Mouse (Mus musculus): ENCODE data around the gene Ptpra. TPM values are rescaled to one million over a fixed set of nuclear protein-coding genes. Genes with fewer than 3 reads are reported as not detected.
A peak's percentile ranks its signal among the peaks of the same experiment; 100 is the strongest.

Gene Ptpra
- polyA plus RNA-seq, 1 experiment from 2014 or later = 92.2 TPM

GRCm38 (mm10) chr2:130532201-130532600 lies 82.1 kb downstream of the Ptpra start:
- no peaks in the 10 kb centered on the region for H3K9me3 ChIP-seq (replicated peaks)
- H3K27me3 ChIP-seq = no peaks in the 10 kb centered on the region
- H3K27ac ChIP-seq = no peak overlapping the region
- peaks cover 79% of the 10 kb centered on the region for H3K36me3 ChIP-seq
- H3K9ac ChIP-seq = no peak overlapping the region
- H3K4me2 ChIP-seq = no peak overlapping the region
- no peak overlapping the region for H3K4me3 ChIP-seq (replicated peaks)
- no peaks in the 10 kb centered on the region for H3K4me1 ChIP-seq
- WGBS = 88% methylated on average over 2 of the region's 2 CpGs
- no peak for ATAC-seq (replicated peaks; ENCODE audit: low FRiP score)

GRCm38 (mm10) chr2:130535017-130535416 lies 84.9 kb downstream of the Ptpra start:
- ATAC-seq (replicated peaks; ENCODE audit: low FRiP score) = no peak
- H3K9ac ChIP-seq = no peak overlapping the region
- H3K4me3 ChIP-seq (replicated peaks) = no peak overlapping the region
- no peak overlapping the region for H3K27ac ChIP-seq
- H3K4me2 ChIP-seq = no peak overlapping the region
- H3K36me3 ChIP-seq = peaks cover 80% of the 10 kb centered on the region
- H3K9me3 ChIP-seq (replicated peaks) = no peaks in the 10 kb centered on the region
- no peaks in the 10 kb centered on the region for H3K4me1 ChIP-seq
- 91% methylated on average over 6 of the region's 6 CpGs for WGBS
- H3K27me3 ChIP-seq = no peaks in the 10 kb centered on the region

- Histone ChIP-seq H3K4me1 (no peaks in the 10 kb centered on the region), H3K36me3 (peaks cover 90% of the 10 kb centered on the region), H3K27me3 (no peaks in the 10 kb centered on the region), H3K9me3 (replicated peaks) (no peaks in the 10 kb centered on the region), H3K4me3 (replicated peaks) (no peak overlapping the region), H3K9ac (no peak overlapping the region), H3K27ac (no peak overlapping the region), H3K4me2 (no peak overlapping the region)
- WGBS = 65% methylated on average over 3 of the region's 3 CpGs
- no peak for ATAC-seq (replicated peaks; ENCODE audit: low FRiP score)
Observed at GRCm38 (mm10) chr2:130536890-130537289, 86.8 kb downstream of the Ptpra start.

- no peak for ATAC-seq (replicated peaks; ENCODE audit: low FRiP score)
- Histone ChIP-seq H3K27ac (no peak overlapping the region), H3K9ac (no peak overlapping the region), H3K27me3 (no peaks in the 10 kb centered on the region), H3K9me3 (replicated peaks) (no peaks in the 10 kb centered on the region), H3K4me3 (replicated peaks) (no peak overlapping the region), H3K36me3 (peaks cover 90% of the 10 kb centered on the region), H3K4me2 (no peak overlapping the region), H3K4me1 (no peaks in the 10 kb centered on the region)
- WGBS = 93% methylated on average over 8 of the region's 8 CpGs
Observed at GRCm38 (mm10) chr2:130538876-130539546, 88.9 kb downstream of the Ptpra start.

GRCm38 (mm10) chr2:130540266-130540665 lies 90.2 kb downstream of the Ptpra start:
- Histone ChIP-seq H3K36me3 (peaks cover 90% of the 10 kb centered on the region), H3K4me1 (no peaks in the 10 kb centered on the region)
- 76% methylated on average over 9 of the region's 9 CpGs for WGBS

GRCm38 (mm10) chr2:130546957-130547356 lies 96.9 kb downstream of the Ptpra start:
- Histone ChIP-seq H3K9me3 (replicated peaks) (no peaks in the 10 kb centered on the region), H3K4me3 (replicated peaks) (no peak overlapping the region), H3K9ac (no peak overlapping the region), H3K27me3 (no peaks in the 10 kb centered on the region), H3K4me1 (no peaks in the 10 kb centered on the region), H3K27ac (no peak overlapping the region), H3K36me3 (peaks cover 98% of the 10 kb centered on the region), H3K4me2 (no peak overlapping the region)
- no peak for ATAC-seq (replicated peaks; ENCODE audit: low FRiP score)
- WGBS = 88% methylated on average over 8 of the region's 8 CpGs

More at GRCm38 (mm10) chr2:130540266-130540665, 90.2 kb downstream of the Ptpra start:
- Histone ChIP-seq H3K27me3 (no peaks in the 10 kb centered on the region), H3K4me3 (replicated peaks) (no peak overlapping the region), H3K9ac (no peak overlapping the region), H3K9me3 (replicated peaks) (no peaks in the 10 kb centered on the region), H3K27ac (no peak overlapping the region), H3K4me2 (no peak overlapping the region)
- no peak for ATAC-seq (replicated peaks; ENCODE audit: low FRiP score)

- no peaks in the 10 kb centered on the region for H3K4me1 ChIP-seq
- peaks cover 80% of the 10 kb centered on the region for H3K36me3 ChIP-seq
- H3K4me2 ChIP-seq = no peak overlapping the region
- H3K27ac ChIP-seq = no peak overlapping the region
- H3K27me3 ChIP-seq = no peaks in the 10 kb centered on the region
- H3K9ac ChIP-seq = no peak overlapping the region
- WGBS = 86% methylated on average over 7 of the region's 7 CpGs
- H3K9me3 ChIP-seq (replicated peaks) = no peaks in the 10 kb centered on the region
- no peak overlapping the region for H3K4me3 ChIP-seq (replicated peaks)
- ATAC-seq (replicated peaks; ENCODE audit: low FRiP score) = no peak
Observed at GRCm38 (mm10) chr2:130554841-130555240, 104.8 kb downstream of the Ptpra start.

GRCm38 (mm10) chr2:130556292-130556691 lies 106.2 kb downstream of the Ptpra start:
- Histone ChIP-seq H3K9me3 (replicated peaks) (no peaks in the 10 kb centered on the region), H3K9ac (no peak overlapping the region), H3K4me1 (no peaks in the 10 kb centered on the region), H3K4me3 (replicated peaks) (no peak overlapping the region), H3K4me2 (no peak overlapping the region), H3K27me3 (no peaks in the 10 kb centered on the region), H3K27ac (no peak overlapping the region), H3K36me3 (peaks cover 66% of the 10 kb centered on the region)
- no peak for ATAC-seq (replicated peaks; ENCODE audit: low FRiP score)
- 82% methylated on average over 1 of the region's 1 CpGs for WGBS

GRCm38 (mm10) chr2:130557462-130557861 lies 107.4 kb downstream of the Ptpra start:
- no peak overlapping the region for H3K9ac ChIP-seq
- no peaks in the 10 kb centered on the region for H3K9me3 ChIP-seq (replicated peaks)
- 97% methylated on average over 2 of the region's 2 CpGs for WGBS
- H3K4me1 ChIP-seq = no peaks in the 10 kb centered on the region
- peaks cover 54% of the 10 kb centered on the region for H3K36me3 ChIP-seq
- no peaks in the 10 kb centered on the region for H3K27me3 ChIP-seq
- ATAC-seq (replicated peaks; ENCODE audit: low FRiP score) = no peak
- no peak overlapping the region for H3K27ac ChIP-seq
- H3K4me3 ChIP-seq (replicated peaks) = no peak overlapping the region
- no peak overlapping the region for H3K4me2 ChIP-seq

GRCm38 (mm10) chr2:130558015-130558414 lies 107.9 kb downstream of the Ptpra start:
- Histone ChIP-seq H3K9ac (no peak overlapping the region), H3K27me3 (no peaks in the 10 kb centered on the region), H3K4me3 (replicated peaks) (no peak overlapping the region), H3K9me3 (replicated peaks) (no peaks in the 10 kb centered on the region), H3K36me3 (peaks cover 49% of the 10 kb centered on the region), H3K4me1 (peaks cover 5% of the 10 kb centered on the region), H3K27ac (no peak overlapping the region), H3K4me2 (no peak overlapping the region)
- ATAC-seq (replicated peaks; ENCODE audit: low FRiP score) = no peak
- 80% methylated on average over 2 of the region's 2 CpGs for whole genome bisulfite sequencing

- WGBS = under 1% methylated on average over 61 of the region's 61 CpGs
- peak within 1 kb of the TSS; percentile 97 for H3K9ac ChIP-seq
- H3K9me3 ChIP-seq (replicated peaks) = no peaks in the 10 kb centered on the region
- H3K4me1 ChIP-seq = peaks cover 19% of the 10 kb centered on the region
- H3K36me3 ChIP-seq = peaks cover 25% of the 10 kb centered on the region
- peak within 1 kb of the TSS; percentile 98 for H3K4me3 ChIP-seq (replicated peaks)
- peak within 1 kb of the TSS; percentile 91 for H3K4me2 ChIP-seq
- peak; percentile 99 for ATAC-seq (replicated peaks; ENCODE audit: low FRiP score)
- H3K27me3 ChIP-seq = no peaks in the 10 kb centered on the region
- peak within 1 kb of the TSS; percentile 89 for H3K27ac ChIP-seq
Observed at GRCm38 (mm10) chr2:130563212-130564055, 113.4 kb downstream of the Ptpra start, which contains the start of gene Mrps26. Gene Mrps26 (plus strand): TSS chr2:130563742.

- ATAC-seq (replicated peaks; ENCODE audit: low FRiP score) = peak; percentile 35; the same call in 1 of the 2 replicates
- H3K9ac ChIP-seq = peak overlapping the region; percentile 97
- no peaks in the 10 kb centered on the region for H3K27me3 ChIP-seq
- no peaks in the 10 kb centered on the region for H3K9me3 ChIP-seq (replicated peaks)
- H3K27ac ChIP-seq = peak overlapping the region; percentile 67; the same call in 1 of the 2 replicates
- under 1% methylated on average over 23 of the region's 23 CpGs for WGBS
- H3K36me3 ChIP-seq = peaks cover 25% of the 10 kb centered on the region
- peaks cover 19% of the 10 kb centered on the region for H3K4me1 ChIP-seq
- peak overlapping the region; percentile 98 for H3K4me3 ChIP-seq (replicated peaks)
- H3K4me2 ChIP-seq = peak overlapping the region; percentile 91
Observed at GRCm38 (mm10) chr2:130564063-130564462, 114.0 kb downstream of the Ptpra start.
